Mouse (Mus musculus) CH12.LX (cell line): ENCODE results near the gene Nppa. TPM values are rescaled to one million over a fixed set of nuclear protein-coding genes. Genes with fewer than 3 reads are reported as not detected.

Source experiments
- DNase-seq: peaks from one replicate; pipeline ENCODE4 v3.0.0-alpha.2; 2013; ENCODE audit errors: extremely low read depth
- H3K27ac ChIP-seq: 2 replicates; pipeline ENCODE4 v1.5.1; 2012; ENCODE audit warnings: low read depth, mild to moderate bottlenecking, control low read depth, moderate library complexity; ENCODE audit not compliant: insufficient read depth
- H3K27me3 ChIP-seq: replicated peaks from 2 replicates; pipeline ENCODE3; 2012; ENCODE audit warnings: inconsistent platforms
- H3K36me3 ChIP-seq, 2 experiments: replicated peaks in 1 of 2; 2 replicates each; pipeline versions ENCODE3 to v1.6.1; 2012; ENCODE audit warnings: inconsistent platforms in 1 of 2, low read length in 1 of 2, mild to moderate bottlenecking in 1 of 2, mixed read lengths in 1 of 2, moderate library complexity in 1 of 2; ENCODE audit not compliant: control insufficient read depth in 1 of 2, insufficient read depth in 1 of 2
- H3K4me1 ChIP-seq, 2 experiments: 2 replicates each; pipeline ENCODE4 v1.6.1; 2012; ENCODE audit warnings: inconsistent platforms in 1 of 2, moderate library complexity in 1 of 2; ENCODE audit not compliant: insufficient read depth in 2 of 2, control insufficient read depth in 1 of 2
- H3K4me2 ChIP-seq: 2 replicates; pipeline ENCODE4 v1.6.1; 2012; ENCODE audit warnings: low read depth, mild to moderate bottlenecking, control low read depth; ENCODE audit not compliant: poor library complexity, insufficient read depth, severe bottlenecking
- H3K4me3 ChIP-seq, 3 experiments: fragments of 150-350 bp in 1 of 3; sonication (generic) in 1 of 3; replicated peaks in 1 of 3; 2 replicates each; pipeline versions ENCODE3 to v1.5.1; 2011 to 2012; ENCODE audit warnings: low read depth in 2 of 3, low read length in 2 of 3, mild to moderate bottlenecking in 2 of 3, moderate library complexity in 2 of 3, control low read depth in 1 of 3, improper control_type of control experiment in 1 of 3, inconsistent platforms in 1 of 3, mixed read lengths in 1 of 3; ENCODE audit not compliant: poor library complexity in 1 of 3
- H3K79me2 ChIP-seq: replicated peaks from 2 replicates; pipeline ENCODE4 v1.6.1; 2012; ENCODE audit warnings: mild to moderate bottlenecking, moderate library complexity; ENCODE audit not compliant: control insufficient read depth, poor library complexity, insufficient read depth, severe bottlenecking; ENCODE audit errors: extremely low read depth
- H3K9ac ChIP-seq: 2 replicates; pipeline ENCODE4 v1.6.1; 2012; ENCODE audit warnings: low read depth, mild to moderate bottlenecking, control low read depth, moderate library complexity; ENCODE audit not compliant: insufficient read depth
- H3K9me3 ChIP-seq: replicated peaks from 2 replicates; pipeline ENCODE3; 2012; ENCODE audit warnings: low read length, inconsistent platforms, mixed read lengths
- BHLHE40 ChIP-seq: IDR thresholded peaks from 2 replicates; pipeline ENCODE4 v1.6.1; 2011; ENCODE audit warnings: mild to moderate bottlenecking, low read depth, low read length, improper control_type of control experiment
- CHD1 ChIP-seq: IDR thresholded peaks from 2 replicates; pipeline ENCODE4 v1.6.1; 2012; ENCODE audit warnings: low read depth, low read length, improper control_type of control experiment, inconsistent platforms
- CHD2 ChIP-seq: IDR thresholded peaks from 2 replicates; pipeline ENCODE4 v1.6.1; 2011; ENCODE audit warnings: low read length, improper control_type of control experiment
- CTCF ChIP-seq, 2 experiments: IDR thresholded peaks in 1 of 2; conservative IDR thresholded peaks in 1 of 2; 2 replicates each; pipeline ENCODE4 v1.5.1; 2011 to 2012; ENCODE audit warnings: low read depth in 2 of 2, low read length in 2 of 2, improper control_type of control experiment in 1 of 2, inconsistent platforms in 1 of 2, mild to moderate bottlenecking in 1 of 2, moderate library complexity in 1 of 2
- E2F4 ChIP-seq: IDR thresholded peaks from 2 replicates; pipeline ENCODE4 v1.6.1; 2011; ENCODE audit warnings: low read depth, low read length, improper control_type of control experiment; ENCODE audit not compliant: insufficient replicate concordance
- ELF1 ChIP-seq: IDR thresholded peaks from 2 replicates; pipeline ENCODE4 v1.6.1; 2014; ENCODE audit warnings: low read depth, mild to moderate bottlenecking, inconsistent platforms, low read length, improper control_type of control experiment
- ETS1 ChIP-seq: conservative IDR thresholded peaks from 2 replicates; pipeline ENCODE4 v1.6.1; 2012; ENCODE audit warnings: low read depth, mild to moderate bottlenecking, inconsistent platforms, low read length, improper control_type of control experiment, moderate library complexity
- GABPA ChIP-seq: IDR thresholded peaks from 2 replicates; pipeline ENCODE4 v1.6.1; 2012; ENCODE audit warnings: low read depth, low read length, improper control_type of control experiment, inconsistent platforms; ENCODE audit not compliant: insufficient replicate concordance
- HCFC1 ChIP-seq: IDR thresholded peaks from 2 replicates; pipeline ENCODE4 v1.6.1; 2012; ENCODE audit warnings: low read depth, mild to moderate bottlenecking, inconsistent platforms, low read length, improper control_type of control experiment
- JUN ChIP-seq: IDR thresholded peaks from 2 replicates; pipeline ENCODE4 v1.6.1; 2011; ENCODE audit warnings: low read depth, mild to moderate bottlenecking, low read length, improper control_type of control experiment, moderate library complexity; ENCODE audit not compliant: insufficient read depth
- JUND ChIP-seq: conservative IDR thresholded peaks from 2 replicates; pipeline ENCODE4 v1.6.1; 2011; ENCODE audit warnings: low read depth, low read length, improper control_type of control experiment
- MAFK ChIP-seq: IDR thresholded peaks from 2 replicates; pipeline ENCODE4 v1.6.1; 2011; ENCODE audit warnings: low read length, improper control_type of control experiment; ENCODE audit not compliant: insufficient replicate concordance
- MAX ChIP-seq: IDR thresholded peaks from 2 replicates; pipeline ENCODE4 v1.6.1; 2011; ENCODE audit warnings: low read length, improper control_type of control experiment
- MAZ ChIP-seq: IDR thresholded peaks from 2 replicates; pipeline ENCODE4 v1.6.1; 2012; ENCODE audit warnings: low read depth, mild to moderate bottlenecking, inconsistent platforms, low read length, improper control_type of control experiment, moderate library complexity
- NRF1 ChIP-seq: IDR thresholded peaks from 2 replicates; pipeline ENCODE4 v1.6.1; 2014; ENCODE audit warnings: low read depth, mild to moderate bottlenecking, inconsistent platforms, low read length, improper control_type of control experiment, moderate library complexity
- POLR2A ChIP-seq: IDR thresholded peaks from 2 replicates; pipeline ENCODE4 v1.6.1; 2011; ENCODE audit warnings: low read depth, mild to moderate bottlenecking, improper control_type of control experiment, low read length
- RAD21 ChIP-seq: IDR thresholded peaks from 2 replicates; pipeline ENCODE4 v1.6.1; 2011; ENCODE audit warnings: low read depth, mild to moderate bottlenecking, low read length, improper control_type of control experiment, moderate library complexity
- RCOR1 ChIP-seq: conservative IDR thresholded peaks from 2 replicates; pipeline ENCODE4 v1.6.1; 2012; ENCODE audit warnings: low read depth, mild to moderate bottlenecking, inconsistent platforms, low read length, improper control_type of control experiment
- SMC3 ChIP-seq: IDR thresholded peaks from 2 replicates; pipeline ENCODE4 v1.6.1; 2011; ENCODE audit warnings: low read depth, low read length, improper control_type of control experiment
- TCF12 ChIP-seq: IDR thresholded peaks from 2 replicates; pipeline ENCODE4 v1.6.1; 2014; ENCODE audit warnings: low read depth, mild to moderate bottlenecking, inconsistent platforms, low read length, improper control_type of control experiment
- USF1 ChIP-seq: IDR thresholded peaks from 2 replicates; pipeline ENCODE4 v1.6.1; 2014; ENCODE audit warnings: low read depth, mild to moderate bottlenecking, inconsistent platforms, low read length, improper control_type of control experiment
- ZKSCAN1 ChIP-seq: IDR thresholded peaks from 2 replicates; pipeline ENCODE4 v1.6.1; 2012; ENCODE audit warnings: low read depth, inconsistent platforms, low read length, improper control_type of control experiment, borderline replicate concordance
- ZMIZ1 ChIP-seq: IDR thresholded peaks from 2 replicates; pipeline ENCODE4 v1.6.1; 2012; ENCODE audit warnings: low read depth, mild to moderate bottlenecking, inconsistent platforms, low read length, improper control_type of control experiment
- ZNF384 ChIP-seq: IDR thresholded peaks from 2 replicates; pipeline ENCODE4 v1.6.1; 2012; ENCODE audit warnings: low read depth, low read length, improper control_type of control experiment, inconsistent platforms
- dilution Hi-C: fragments of 300-500 bp; cut with MboI; formaldehyde crosslinking; loops from 2 replicates; pipeline ENCODE4 v1.14.3; 2020; ENCODE audit warnings: low sequenced_read_pairs; ENCODE audit not compliant: extremely low pct_unique_long_range_greater_than_20kb, extremely low pct_ligation_motif_present
- in situ Hi-C: fragments of 300-500 bp; cut with MboI; formaldehyde crosslinking; loops from 3 replicates; pipeline ENCODE4 v1.14.3; 2019; ENCODE audit warnings: low sequenced_read_pairs, low pct_ligation_motif_present, low pct_unique_long_range_greater_than_20kb, mixed read lengths
- polyA plus RNA-seq: library from polyadenylated mRNA; unstranded; fragments of >175 nt; gene quantifications from 2 replicates; pipeline ENCODE4 v1.2.1, GENCODE M21; 2012; ENCODE audit warnings: low read depth; ENCODE audit not compliant: insufficient read length
- total RNA-seq, 2 experiments: library from RNA; depleted of rRNA; stranded (reverse); fragments of 300-350 nt in 1 of 2; fragments of >200 nt in 1 of 2; gene quantifications; 2 replicates each; pipeline ENCODE4 v1.2.3; 2012 to 2014

Nppa gene
- total RNA-seq (2012; rRNA removed) (not detected in 2 replicates), total RNA-seq (2014; rRNA removed) (not detected in 2 replicates), polyA plus RNA-seq (not detected in 2 replicates)

- Histone ChIP-seq H3K4me3 (no peak within 1 kb of the TSS), H3K9ac (no peak within 1 kb of the TSS), H3K79me2 (no peaks in the 10 kb centered on the region), H3K4me2 (no peak within 1 kb of the TSS), H3K36me3 (peaks cover 11 to 43% of the 10 kb centered on the region in 2 experiments), H3K27ac (no peak within 1 kb of the TSS), H3K4me1 (no peaks in the 10 kb centered on the region), H3K27me3 (no peaks in the 10 kb centered on the region), H3K9me3 (no peaks in the 10 kb centered on the region)
- no peak for DNase-seq
- dilution Hi-C loops: no loop called here
- in situ Hi-C loops: loop anchor here (5.0 kb wide), 1 partner anchor 38 kb away; no protein-coding TSS in a partner anchor
- TF ChIP-seq TCF12: no peak
- no peak for TF ChIP-seq HCFC1
- no peak for TF ChIP-seq JUND
- TF ChIP-seq MAFK: no peak
- no peak for TF ChIP-seq USF1
- no peak for TF ChIP-seq GABPA
- no peak for TF ChIP-seq POLR2A
- no peak for TF ChIP-seq RAD21
- no peak for TF ChIP-seq ZNF384
- no peak for TF ChIP-seq JUN
- no peak for TF ChIP-seq ETS1
- no peak for TF ChIP-seq CTCF (conservative IDR thresholded peaks at IDR 0.05 in 1 of 2, IDR thresholded peaks at IDR 0.05 in 1 of 2; ENCODE audit: low read depth in 2 of 2, low read length in 2 of 2)
- TF ChIP-seq RCOR1: no peak
- no peak for TF ChIP-seq NRF1
Measured at GRCm38 (mm10) chr4:148000202-148000772, at the start of gene Nppa. TSS of gene Nppa (plus strand) at chr4:148000722.

- in situ Hi-C loops: loop anchor here (10.0 kb wide), 1 partner anchor 201 kb away; the partner anchor contains the start of gene Fbxo6
- Histone ChIP-seq H3K9ac (no peak overlapping the region), H3K4me2 (no peak overlapping the region), H3K4me1 (no peaks in the 10 kb centered on the region), H3K9me3 (no peaks in the 10 kb centered on the region), H3K36me3 (peaks cover 0 to 20% of the 10 kb centered on the region in 2 experiments), H3K27ac (no peak overlapping the region)
- no peak for TF ChIP-seq ELF1
- TF ChIP-seq RAD21: peak; percentile 72
- TF ChIP-seq CHD1: no peak
- no peak for TF ChIP-seq CHD2
- TF ChIP-seq MAX: no peak
- no peak for TF ChIP-seq E2F4
- no peak for TF ChIP-seq JUND
- peak; percentile 67 to 81 for TF ChIP-seq CTCF (conservative IDR thresholded peaks at IDR 0.05 in 1 of 2, IDR thresholded peaks at IDR 0.05 in 1 of 2; ENCODE audit: low read depth in 2 of 2, low read length in 2 of 2)
- TF ChIP-seq MAZ: no peak
- no peak for TF ChIP-seq ZKSCAN1
- no peak for TF ChIP-seq BHLHE40
- peak; percentile 59 for TF ChIP-seq SMC3
- TF ChIP-seq ZMIZ1: no peak
- TF ChIP-seq, all 38 proteins: peak for 3
- Histone ChIP-seq H3K27me3 (no peaks in the 10 kb centered on the region), H3K79me2 (no peaks in the 10 kb centered on the region), H3K4me3 (no peak overlapping the region)
- dilution Hi-C loops: no loop called here
- peak; percentile 53 for DNase-seq
Measured at GRCm38 (mm10) chr4:147953590-147953989, 46.9 kb upstream of the Nppa start.
